Mouse (Mus musculus): Measurements from ENCODE around the gene CT030661.1. TPM values are rescaled to one million over a fixed set of nuclear protein-coding genes. Genes with fewer than 3 reads are reported as not detected.

CT030661.1 gene
- total RNA-seq (2023), result 6.5 and 6.9 TPM in 2 replicates

DNA sequence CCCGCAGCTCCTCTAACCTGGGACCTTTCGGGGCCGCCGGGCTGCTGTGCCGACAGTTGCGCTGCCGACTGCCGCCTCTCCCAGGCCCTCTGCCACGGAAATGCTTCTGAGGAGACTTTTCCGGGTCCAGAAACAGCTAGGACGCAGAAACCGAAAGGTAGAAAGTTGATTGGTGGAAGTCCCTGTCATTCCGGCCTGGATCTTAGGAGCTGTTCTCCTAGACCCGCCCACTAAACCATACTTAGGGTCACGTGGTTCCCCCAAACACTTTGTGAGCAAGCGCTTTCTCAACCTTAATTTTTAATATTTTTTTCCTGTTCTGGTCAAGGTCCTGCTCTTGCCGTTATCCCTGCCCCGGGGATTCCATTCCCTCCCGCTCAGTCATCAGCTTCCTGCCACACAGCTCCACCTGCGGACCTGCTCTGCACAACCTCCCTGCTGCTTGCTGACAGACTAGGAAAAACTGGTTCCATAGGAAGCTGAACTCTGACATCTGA lies at the start of gene CT030661.1:
Gene CT030661.1, minus strand, starts transcription at position 108 of the 497 bp plus-strand sequence.

DNA sequence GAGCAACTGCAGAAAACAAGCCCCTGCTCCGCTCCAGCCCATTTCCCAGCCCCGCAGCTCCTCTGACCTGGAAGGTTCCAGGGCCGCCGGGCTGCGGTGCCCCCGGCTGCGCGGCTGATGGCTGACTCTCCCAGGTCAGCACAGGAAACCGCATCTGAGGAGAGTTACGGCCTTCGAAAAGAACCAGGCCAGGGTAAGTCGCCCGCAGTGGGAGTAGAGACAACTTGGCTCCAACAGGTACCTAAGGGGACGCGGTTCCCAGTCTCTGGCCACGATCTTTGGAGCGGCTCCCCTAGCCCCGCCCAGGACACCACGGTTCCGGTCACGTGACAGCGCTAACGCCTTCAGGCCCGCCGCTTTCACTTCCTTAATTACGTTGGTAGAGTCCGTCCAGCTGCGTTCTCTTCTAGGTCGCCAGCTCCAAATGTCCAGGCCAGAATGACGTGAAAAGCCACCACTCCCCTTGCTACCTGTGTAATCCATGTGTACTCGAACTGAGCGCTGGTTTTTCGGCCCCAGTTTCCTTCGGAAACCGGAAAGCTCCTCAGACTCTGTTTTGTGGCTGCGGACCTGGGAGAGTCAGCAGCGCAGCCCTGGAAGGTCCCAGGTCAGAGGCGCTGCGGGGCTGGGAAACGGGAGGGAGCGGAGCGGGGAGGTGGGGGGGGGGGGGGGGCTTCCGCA lies 46.6 kb upstream of the CT030661.1 start, which contains the start of the genes Zfp944 and Zfp758:
Gene Zfp944, minus strand, starts transcription at position 300 of the 681 bp plus-strand sequence.
Gene Zfp758, plus strand, starts transcription at position 353 of the 681 bp plus-strand sequence.

Other genes with a start within 250 kb of the CT030661.1 start
- 0.36 and 0.47 TPM in 2 replicates for gene Zfp947, start 148.6 kb downstream of the CT030661.1 start, total RNA-seq (2023)
- 1.2 and 1.9 TPM in 2 replicates for gene Zfp994, start 89.2 kb downstream of the CT030661.1 start, total RNA-seq (2023)
- 12.4 and 12.8 TPM in 2 replicates for gene Zfp944, start 46.6 kb upstream of the CT030661.1 start, total RNA-seq (2023)
- 7.5 and 8.0 TPM in 2 replicates for gene Zfp758, start 46.6 kb upstream of the CT030661.1 start, total RNA-seq (2023)
- 1.1 and 1.2 TPM in 2 replicates for gene Zfp946, start 109.4 kb upstream of the CT030661.1 start, total RNA-seq (2023)

Measured in neutrophil, adult 65 days (primary cell).